Mouse (Mus musculus): ENCODE data around the gene Ppard. TPM values are rescaled to one million over a fixed set of nuclear protein-coding genes. Genes with fewer than 3 reads are reported as not detected.
"Not testable (repeated sequence)": the region's sequence is repeated elsewhere in the genome, so short reads cannot be mapped to it uniquely, and the experiment has no call there.

Ppard gene
- polyA plus RNA-seq, 1 experiment from 2014 or later = 2.7 TPM

DNA sequence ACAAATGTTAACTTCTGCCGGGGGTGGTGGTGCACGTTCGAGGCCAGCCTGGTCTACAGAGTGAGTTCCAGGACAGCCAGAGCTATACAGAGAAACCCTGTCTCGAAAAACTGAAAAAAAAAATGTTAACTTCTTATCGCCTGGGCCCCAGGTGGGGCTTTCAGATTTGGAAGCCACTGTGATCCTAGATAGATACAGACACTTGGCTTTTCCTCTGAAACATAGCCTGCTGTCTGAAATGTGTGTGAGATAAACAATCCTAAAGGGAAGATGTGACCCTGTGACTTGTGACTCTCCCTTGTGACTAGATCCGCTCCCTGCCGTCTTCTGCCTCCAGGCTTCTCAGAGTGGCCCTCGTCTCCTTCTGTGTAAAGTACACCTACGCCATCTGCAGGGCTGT is 85.2 kb downstream of the Ppard start:
- H3K27ac ChIP-seq (replicated peaks; ENCODE audit: low read depth, low read length) = no peak overlapping the region
- no peak overlapping the region for H3K4me2 ChIP-seq (ENCODE audit: low read depth, severe bottlenecking)
- H3K9ac ChIP-seq (ENCODE audit: low read length) = no peak overlapping the region
- no peak for DNase-seq (ENCODE audit: low spot score)
- H3K4me1 ChIP-seq (ENCODE audit: control insufficient read depth, insufficient read depth, low read length) = peaks cover 9% of the 10 kb centered on the region; the same call in 1 of the 2 replicates
- ATAC-seq (ENCODE audit: insufficient number of reproducible peaks, low FRiP score, low TSS enrichment, low read depth) = no peak
- peaks cover 13% of the 10 kb centered on the region; the same call in 1 of the 2 replicates for H3K36me3 ChIP-seq (ENCODE audit: control insufficient read depth, insufficient read depth, low read length)
- no peaks in the 10 kb centered on the region for H3K27me3 ChIP-seq (ENCODE audit: control insufficient read depth, insufficient read depth, low read length)
- H3K4me3 ChIP-seq (ENCODE audit: low read depth, low read length) = no peak overlapping the region
- 91% methylated on average over 9 of the region's 9 CpGs for WGBS
- no peaks in the 10 kb centered on the region for H3K9me3 ChIP-seq (ENCODE audit: control insufficient read depth, low read length)

DNA sequence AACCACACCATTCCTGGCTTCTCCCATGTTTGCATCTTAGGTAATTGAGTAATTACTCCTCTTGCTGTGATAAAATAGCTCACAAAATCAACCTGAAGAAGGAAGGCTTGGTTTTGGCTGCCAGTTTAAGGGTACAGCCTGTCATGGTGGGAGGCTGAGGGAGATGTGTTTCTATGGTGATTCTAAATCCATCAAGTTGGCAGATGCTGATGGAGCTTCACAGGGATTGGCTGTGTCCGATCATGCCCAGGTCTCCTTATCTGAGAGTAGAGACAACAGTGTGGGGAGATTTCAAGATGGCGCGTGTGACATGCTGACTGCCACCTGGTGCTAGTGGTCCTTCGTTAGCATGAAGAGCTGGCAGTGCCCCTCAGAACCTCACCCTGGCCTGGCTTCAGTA is 89.2 kb downstream of the Ppard start:
- H3K27me3 ChIP-seq (ENCODE audit: control insufficient read depth, insufficient read depth, low read length) = no peaks in the 10 kb centered on the region
- no peak overlapping the region for H3K9ac ChIP-seq (ENCODE audit: low read length)
- H3K9me3 ChIP-seq (ENCODE audit: control insufficient read depth, low read length) = no peaks in the 10 kb centered on the region
- H3K4me2 ChIP-seq (ENCODE audit: low read depth, severe bottlenecking) = no peak overlapping the region
- no peak overlapping the region for H3K4me3 ChIP-seq (ENCODE audit: low read depth, low read length)
- 98% methylated on average over 4 of the region's 4 CpGs for WGBS
- no peak for ATAC-seq (ENCODE audit: insufficient number of reproducible peaks, low FRiP score, low TSS enrichment, low read depth)
- H3K4me1 ChIP-seq (ENCODE audit: control insufficient read depth, insufficient read depth, low read length) = no peaks in the 10 kb centered on the region
- peaks cover 12% of the 10 kb centered on the region for H3K36me3 ChIP-seq (ENCODE audit: control insufficient read depth, insufficient read depth, low read length)
- no peak for DNase-seq (ENCODE audit: low spot score)
- no peak overlapping the region for H3K27ac ChIP-seq (replicated peaks; ENCODE audit: low read depth, low read length)

DNA sequence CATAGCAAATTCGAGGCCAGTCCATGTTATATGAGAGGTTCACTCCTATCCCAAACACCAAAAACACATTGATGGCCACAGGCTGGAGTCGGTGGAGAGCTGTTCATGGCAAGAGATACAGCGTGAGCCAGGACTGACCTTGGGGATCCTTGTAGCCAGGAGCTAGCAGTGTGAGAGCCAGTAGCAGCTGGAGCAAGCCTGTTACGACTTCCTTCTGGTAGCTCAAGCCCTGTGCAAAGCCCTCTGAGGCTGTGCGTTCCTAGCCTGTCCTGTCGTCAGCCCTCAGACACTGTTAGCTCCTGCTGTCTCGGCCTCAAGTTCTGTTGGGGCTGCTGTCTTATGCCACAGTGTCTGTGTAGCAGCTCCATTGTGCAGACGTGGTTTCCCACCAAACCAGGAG is 91.3 kb downstream of the Ppard start:
- 93% methylated on average over 8 of the region's 8 CpGs for WGBS
- ATAC-seq (ENCODE audit: insufficient number of reproducible peaks, low FRiP score, low TSS enrichment, low read depth) = no peak
- H3K9ac ChIP-seq (ENCODE audit: low read length) = no peak overlapping the region

DNA sequence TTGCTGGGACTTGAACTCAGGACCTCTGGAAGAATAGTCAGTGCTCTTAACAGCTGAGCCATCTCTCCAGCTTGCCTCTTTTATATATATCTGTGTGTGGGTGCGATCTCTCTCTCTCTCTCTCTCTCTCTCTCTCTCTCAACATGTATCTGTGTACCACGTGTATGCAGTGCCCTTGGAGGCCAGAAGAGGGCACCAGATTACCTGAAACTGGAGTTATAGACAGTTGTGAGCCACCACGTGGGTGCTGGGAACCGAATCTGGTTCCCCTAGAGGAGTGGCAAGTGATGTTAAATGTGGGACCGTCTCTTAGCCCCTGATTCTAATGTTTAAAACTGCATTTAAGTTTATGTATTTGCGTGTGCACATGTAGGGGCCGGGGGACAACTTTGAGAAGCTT is 91.9 kb downstream of the Ppard start:
- not testable (repeated sequence) for H3K4me3 ChIP-seq (ENCODE audit: low read depth, low read length); H3K36me3 ChIP-seq (ENCODE audit: control insufficient read depth, insufficient read depth, low read length); ATAC-seq (ENCODE audit: insufficient number of reproducible peaks, low FRiP score, low TSS enrichment, low read depth); H3K9me3 ChIP-seq (ENCODE audit: control insufficient read depth, low read length); H3K9ac ChIP-seq (ENCODE audit: low read length); DNase-seq (ENCODE audit: low spot score); H3K27ac ChIP-seq (replicated peaks; ENCODE audit: low read depth, low read length); H3K27me3 ChIP-seq (ENCODE audit: control insufficient read depth, insufficient read depth, low read length); H3K4me2 ChIP-seq (ENCODE audit: low read depth, severe bottlenecking); H3K4me1 ChIP-seq (ENCODE audit: control insufficient read depth, insufficient read depth, low read length)
- 93% methylated on average over 7 of the region's 7 CpGs for WGBS

More for the DNA sequence above, 91.3 kb downstream of the Ppard start:
- Histone ChIP-seq H3K36me3 (ENCODE audit: control insufficient read depth, insufficient read depth, low read length) (peaks cover 8% of the 10 kb centered on the region), H3K4me3 (ENCODE audit: low read depth, low read length) (no peak overlapping the region), H3K9me3 (ENCODE audit: control insufficient read depth, low read length) (no peaks in the 10 kb centered on the region), H3K4me1 (ENCODE audit: control insufficient read depth, insufficient read depth, low read length) (peaks cover 6% of the 10 kb centered on the region), H3K27me3 (ENCODE audit: control insufficient read depth, insufficient read depth, low read length) (no peaks in the 10 kb centered on the region), H3K4me2 (ENCODE audit: low read depth, severe bottlenecking) (no peak overlapping the region), H3K27ac (replicated peaks; ENCODE audit: low read depth, low read length) (no peak overlapping the region)
- DNase-seq (ENCODE audit: low spot score) = no peak

DNA sequence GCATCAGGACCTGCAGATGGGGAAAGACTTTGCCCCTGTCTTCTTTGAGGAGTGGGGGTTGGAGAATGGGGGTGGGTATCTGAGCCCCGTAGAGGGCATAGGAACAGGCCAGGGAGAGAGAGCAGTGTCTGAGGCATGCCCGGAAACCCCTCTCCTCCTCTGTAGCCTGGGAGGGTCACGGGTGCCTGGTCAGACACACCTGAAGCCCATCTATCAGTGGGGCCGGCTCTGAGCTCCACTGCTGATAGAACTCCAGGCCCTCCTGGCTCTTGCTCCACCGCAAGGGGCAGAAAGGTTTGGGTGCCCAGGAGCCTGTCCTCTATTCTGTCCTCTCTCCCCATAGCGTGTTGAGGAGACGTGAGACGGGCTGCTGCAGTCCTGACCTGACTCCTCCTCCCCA is 93.3 kb downstream of the Ppard start:
- peaks cover 14% of the 10 kb centered on the region for H3K4me1 ChIP-seq (ENCODE audit: control insufficient read depth, insufficient read depth, low read length)
- H3K4me2 ChIP-seq (ENCODE audit: low read depth, severe bottlenecking) = no peak overlapping the region
- no peaks in the 10 kb centered on the region for H3K27me3 ChIP-seq (ENCODE audit: control insufficient read depth, insufficient read depth, low read length)
- ATAC-seq (ENCODE audit: insufficient number of reproducible peaks, low FRiP score, low TSS enrichment, low read depth) (no peak), DNase-seq (ENCODE audit: low spot score) (no peak)
- H3K4me3 ChIP-seq (ENCODE audit: low read depth, low read length) = no peak overlapping the region
- WGBS = 93% methylated on average over 8 of the region's 8 CpGs
- peaks cover 13% of the 10 kb centered on the region for H3K36me3 ChIP-seq (ENCODE audit: control insufficient read depth, insufficient read depth, low read length)
- H3K27ac ChIP-seq (replicated peaks; ENCODE audit: low read depth, low read length) = no peak overlapping the region
- H3K9ac ChIP-seq (ENCODE audit: low read length) = no peak overlapping the region
- no peaks in the 10 kb centered on the region for H3K9me3 ChIP-seq (ENCODE audit: control insufficient read depth, low read length)

DNA sequence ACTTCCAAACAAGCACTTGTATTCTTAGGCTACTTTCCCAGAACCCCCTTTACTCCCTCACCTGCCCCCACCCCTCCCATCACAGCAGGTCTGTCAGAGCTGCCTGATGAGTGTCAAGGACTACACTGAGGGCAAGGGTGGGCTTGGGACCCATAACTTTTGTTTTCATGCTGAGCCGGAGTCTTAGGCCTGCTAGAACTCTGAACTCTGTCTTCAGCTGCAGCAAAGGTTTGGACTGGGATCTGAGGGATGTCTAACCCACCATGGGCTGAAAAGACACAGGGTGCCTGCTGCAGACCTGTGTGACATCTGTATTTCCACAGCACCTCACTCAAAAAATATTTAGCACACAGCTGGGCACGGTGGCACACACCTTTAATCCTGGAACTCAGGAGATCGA is 94.5 kb downstream of the Ppard start:
- Histone ChIP-seq H3K9ac (ENCODE audit: low read length) (no peak overlapping the region; the same call in none of the 2 replicates), H3K27me3 (ENCODE audit: control insufficient read depth, insufficient read depth, low read length) (no peaks in the 10 kb centered on the region), H3K4me2 (ENCODE audit: low read depth, severe bottlenecking) (no peak overlapping the region), H3K4me3 (ENCODE audit: low read depth, low read length) (no peak overlapping the region), H3K9me3 (ENCODE audit: control insufficient read depth, low read length) (no peaks in the 10 kb centered on the region), H3K27ac (replicated peaks; ENCODE audit: low read depth, low read length) (no peak overlapping the region), H3K36me3 (ENCODE audit: control insufficient read depth, insufficient read depth, low read length) (peaks cover 15% of the 10 kb centered on the region), H3K4me1 (ENCODE audit: control insufficient read depth, insufficient read depth, low read length) (peaks cover 24% of the 10 kb centered on the region)
- no peak for ATAC-seq (ENCODE audit: insufficient number of reproducible peaks, low FRiP score, low TSS enrichment, low read depth)
- DNase-seq (ENCODE audit: low spot score) = no peak
- WGBS = 76% methylated on average over 3 of the region's 3 CpGs

DNA sequence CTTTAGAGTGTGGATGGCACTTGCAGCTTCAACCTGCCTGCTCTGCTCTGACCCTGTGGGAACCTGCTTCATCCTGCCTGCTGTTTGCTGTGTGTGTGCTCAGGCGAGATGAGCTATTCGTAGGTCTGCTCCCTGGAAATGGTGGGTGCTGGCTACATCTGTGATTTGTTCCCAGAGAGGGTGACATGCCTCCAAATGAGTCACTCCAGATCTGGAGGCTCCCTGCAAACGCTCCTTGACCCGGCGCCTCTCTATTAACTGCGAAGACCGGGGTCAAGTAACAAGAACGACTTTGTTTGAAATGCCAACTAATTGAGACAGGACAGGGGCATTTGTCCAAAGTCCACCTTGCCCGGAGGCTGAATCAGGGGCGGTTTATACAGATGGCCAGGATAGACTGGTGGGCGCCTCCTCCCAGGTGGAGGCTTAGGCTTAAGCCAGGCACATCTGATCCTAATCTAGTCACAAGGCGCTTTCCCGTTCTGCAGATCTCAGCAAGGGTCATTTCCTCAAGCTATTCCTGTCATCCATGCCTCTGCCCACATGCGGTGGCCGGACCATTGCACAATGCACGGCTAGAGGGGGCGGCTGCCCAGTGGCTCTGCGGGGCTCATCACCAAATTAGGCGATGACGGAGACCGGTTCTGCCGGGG is 95.3 kb downstream of the Ppard start:
- Histone ChIP-seq H3K4me1 (ENCODE audit: control insufficient read depth, insufficient read depth, low read length) (peaks cover 33% of the 10 kb centered on the region), H3K36me3 (ENCODE audit: control insufficient read depth, insufficient read depth, low read length) (peaks cover 17% of the 10 kb centered on the region), H3K4me3 (ENCODE audit: low read depth, low read length) (peak overlapping the region; percentile 97), H3K9me3 (ENCODE audit: control insufficient read depth, low read length) (no peaks in the 10 kb centered on the region), H3K4me2 (ENCODE audit: low read depth, severe bottlenecking) (peak overlapping the region; percentile 75), H3K9ac (ENCODE audit: low read length) (peak overlapping the region; percentile 99), H3K27ac (replicated peaks; ENCODE audit: low read depth, low read length) (peak overlapping the region; percentile 95), H3K27me3 (ENCODE audit: control insufficient read depth, insufficient read depth, low read length) (no peaks in the 10 kb centered on the region)
- peak; percentile 44 for ATAC-seq (ENCODE audit: insufficient number of reproducible peaks, low FRiP score, low TSS enrichment, low read depth)
- 2% methylated on average over 22 of the region's 22 CpGs for WGBS
- DNase-seq (ENCODE audit: low spot score) = no peak

DNA sequence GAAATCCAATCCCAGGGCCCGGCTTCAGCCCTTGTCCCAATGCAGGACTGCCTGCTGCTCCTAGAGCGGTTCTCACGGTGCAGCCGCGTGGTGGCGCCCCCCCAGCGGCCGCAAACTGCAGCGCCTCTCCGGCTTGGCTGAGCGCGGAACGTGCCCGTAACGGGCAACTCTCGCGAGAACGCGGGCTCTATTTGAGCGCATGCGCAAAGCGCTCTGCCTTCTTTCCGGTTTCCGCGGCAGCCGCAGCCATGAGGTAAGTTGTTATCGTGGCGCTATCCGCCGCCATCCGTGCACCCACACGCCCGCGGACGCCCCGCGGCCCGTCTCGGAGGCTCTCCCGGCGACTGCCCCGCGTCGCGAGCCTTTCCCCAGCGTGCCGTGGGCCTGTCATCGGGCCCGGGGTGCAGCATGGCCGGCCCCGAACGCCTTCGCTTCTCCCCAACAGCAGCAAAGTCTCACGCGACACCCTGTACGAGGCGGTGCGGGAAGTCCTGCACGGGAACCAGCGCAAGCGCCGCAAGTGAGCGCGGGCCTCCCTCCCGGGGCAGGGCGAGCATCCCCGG is 95.9 kb downstream of the Ppard start, which contains the start of gene Rpl10a:
Gene Rpl10a (plus strand): TSS at position 106 of the 563 bp plus-strand sequence.
- Histone ChIP-seq H3K36me3 (ENCODE audit: control insufficient read depth, insufficient read depth, low read length) (peaks cover 17% of the 10 kb centered on the region), H3K27me3 (ENCODE audit: control insufficient read depth, insufficient read depth, low read length) (no peaks in the 10 kb centered on the region), H3K9me3 (ENCODE audit: control insufficient read depth, low read length) (no peaks in the 10 kb centered on the region), H3K4me3 (ENCODE audit: low read depth, low read length) (peak within 1 kb of the TSS; percentile 97), H3K4me2 (ENCODE audit: low read depth, severe bottlenecking) (peak within 1 kb of the TSS; percentile 75), H3K27ac (replicated peaks; ENCODE audit: low read depth, low read length) (peak within 1 kb of the TSS; percentile 95), H3K9ac (ENCODE audit: low read length) (peak within 1 kb of the TSS; percentile 99), H3K4me1 (ENCODE audit: control insufficient read depth, insufficient read depth, low read length) (peaks cover 39% of the 10 kb centered on the region)
- DNase-seq (ENCODE audit: low spot score) = peak; percentile 99
- WGBS = under 1% methylated on average over 67 of the region's 67 CpGs
- ATAC-seq (ENCODE audit: insufficient number of reproducible peaks, low FRiP score, low TSS enrichment, low read depth) = peak; percentile 80

Data from limb, embryonic 11.5 days (tissue).